Mouse (Mus musculus) heart, postnatal 0 days (tissue): ENCODE results near the gene Reln. TPM values are rescaled to one million over a fixed set of nuclear protein-coding genes. Genes with fewer than 3 reads are reported as not detected.

Source experiments
- ATAC-seq: fragments of 200-750 bp; cut with Nextera tagmentation; 2 replicates; pipeline ENCODE4 v1.8.0; 2017; ENCODE audit warnings: low read depth, moderate number of reproducible peaks, moderate library complexity; ENCODE audit not compliant: insufficient read depth
- DNase-seq: peaks from one replicate; pipeline ENCODE4 v3.0.0-alpha.2; 2016; ENCODE audit warnings: low spot score
- H3K27ac ChIP-seq: fragments of 300-500 bp; sonication (generic); 2 replicates; pipeline ENCODE4 v1.5.1; 2014; ENCODE audit warnings: low read depth, mild to moderate bottlenecking
- H3K27me3 ChIP-seq: fragments of 300-500 bp; sonication (generic); 2 replicates; pipeline ENCODE4 v1.6.1; 2014; ENCODE audit warnings: low read length, mixed read lengths; ENCODE audit not compliant: control insufficient read depth, insufficient read depth
- H3K36me3 ChIP-seq: fragments of 300-500 bp; sonication (generic); replicated peaks from 2 replicates; pipeline ENCODE4 v1.6.1; 2014; ENCODE audit warnings: low read length, mixed read lengths; ENCODE audit not compliant: control insufficient read depth, insufficient read depth
- H3K4me1 ChIP-seq: fragments of 300-500 bp; sonication (generic); 2 replicates; pipeline ENCODE4 v1.6.1; 2014; ENCODE audit warnings: antibody characterized with exemption; ENCODE audit not compliant: control insufficient read depth, insufficient read depth
- H3K4me2 ChIP-seq: fragments of 300-500 bp; sonication (generic); 2 replicates; pipeline ENCODE4 v1.6.1; 2014; ENCODE audit warnings: low read depth, mild to moderate bottlenecking, low read length, moderate library complexity
- H3K4me3 ChIP-seq: fragments of 300-500 bp; sonication (generic); 2 replicates; pipeline ENCODE4 v1.5.1; 2014; ENCODE audit warnings: low read depth, low read length
- H3K9ac ChIP-seq: fragments of 300-500 bp; sonication (generic); replicated peaks from 2 replicates; pipeline ENCODE4 v1.6.1; 2014; ENCODE audit warnings: low read depth, low read length, mixed read lengths
- H3K9me3 ChIP-seq: fragments of 300-500 bp; sonication (generic); replicated peaks from 2 replicates; pipeline ENCODE4 v1.6.1; 2016; ENCODE audit warnings: low read length; ENCODE audit not compliant: control insufficient read depth
- CTCF ChIP-seq: IDR thresholded peaks from 2 replicates; pipeline ENCODE4 v1.5.1; 2016; ENCODE audit warnings: antibody characterized with exemption, control low read depth, low read depth
- EP300 ChIP-seq: IDR thresholded peaks from 2 replicates; pipeline ENCODE4 v1.6.1; 2016; ENCODE audit warnings: antibody characterized with exemption, low read depth
- WGBS: fragments of 180-500 bp; shearing (Covaris S2); extraction: QIAGEN DNeasy Blood & Tissue Kit; methylation state at CpG from one replicate; pipeline ENCODE4 v1.1.7; 2014; 5-methylcytosine and 5-hydroxymethylcytosine counted together
- polyA plus RNA-seq: library from polyadenylated mRNA; unstranded; fragments of >200 nt; fragmentation: Nextera tagmentation; extraction: Ambion mirVana; gene quantifications from 2 replicates; pipeline ENCODE4 v1.2.1, GENCODE M21; 2015
- total RNA-seq: library from RNA; depleted of rRNA; stranded (reverse); fragments of >200 nt; gene quantifications from 2 replicates; pipeline ENCODE4 v1.2.3, GENCODE M21; 2014; ENCODE audit warnings: low replicate concordance

The Reln gene
- total and polyA plus RNA-seq, 2 experiments from 2014 or later: 1.00 to 14.4 TPM

DNA sequence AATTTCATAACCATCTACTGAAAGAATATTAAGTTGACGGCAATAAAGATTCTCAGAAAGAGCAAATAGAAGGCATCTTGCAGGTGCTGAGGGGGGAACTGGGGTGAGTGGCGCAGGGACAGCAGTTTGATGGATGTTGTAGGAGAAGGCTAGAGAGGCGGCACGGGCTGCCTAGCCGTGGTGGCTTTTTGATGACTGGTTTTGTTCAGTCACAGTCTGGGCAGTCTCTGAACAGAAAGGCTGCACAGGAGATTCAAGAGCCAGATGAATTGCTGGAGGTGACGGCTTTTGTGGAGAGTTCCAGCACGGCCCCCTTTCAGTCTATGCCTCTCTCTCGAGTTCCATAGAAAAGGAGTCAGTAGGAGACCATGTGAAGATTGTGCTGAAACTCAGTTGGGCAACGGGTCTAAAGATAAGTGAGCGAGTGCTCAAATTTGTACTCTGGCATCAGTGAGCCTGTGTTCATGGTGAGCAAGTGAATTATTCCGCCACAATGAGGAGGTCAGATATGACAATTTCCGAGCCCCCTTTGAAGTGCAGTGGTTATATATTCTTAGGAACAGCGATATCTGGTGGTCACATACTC lies 409.6 kb downstream of the Reln start:
- no peak overlapping the region for H3K9ac ChIP-seq
- no peaks in the 10 kb centered on the region for H3K36me3 ChIP-seq
- WGBS: 77% methylated on average over 13 of the region's 13 CpGs
- no peak for TF ChIP-seq CTCF
- TF ChIP-seq EP300: no peak
- no peaks in the 10 kb centered on the region for H3K27me3 ChIP-seq
- no peak overlapping the region for H3K4me2 ChIP-seq
- H3K4me1 ChIP-seq: no peaks in the 10 kb centered on the region
- H3K27ac ChIP-seq: no peak overlapping the region
- H3K9me3 ChIP-seq: no peaks in the 10 kb centered on the region
- H3K4me3 ChIP-seq: no peak overlapping the region
- ATAC-seq (no peak), DNase-seq (no peak)

DNA sequence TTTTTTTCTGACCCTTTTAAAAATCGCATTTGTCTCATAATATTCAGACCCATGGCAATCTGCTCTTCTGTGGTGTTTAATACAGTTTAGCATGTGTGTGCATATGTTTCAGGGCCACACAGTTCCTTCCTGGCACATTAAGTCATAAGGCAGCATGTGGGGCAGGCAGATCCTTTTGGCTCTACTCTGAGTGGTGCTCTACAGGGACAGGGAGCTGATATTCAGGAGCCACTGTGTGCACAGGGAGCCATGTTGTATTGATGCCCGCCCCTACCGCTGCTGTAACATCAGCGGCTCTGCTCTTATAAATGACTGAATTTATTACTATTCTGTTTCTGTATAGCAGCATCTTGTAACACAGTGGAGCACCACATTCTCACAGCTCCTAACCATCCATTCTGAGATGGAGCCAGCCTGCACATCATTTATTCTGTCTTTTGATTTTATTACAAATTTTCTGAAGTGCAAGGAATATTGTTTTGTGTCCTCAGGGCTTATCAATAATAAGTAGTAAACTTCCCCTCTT lies 410.3 kb downstream of the Reln start:
- DNase-seq (no peak), ATAC-seq (no peak)
- no peak overlapping the region for H3K4me3 ChIP-seq
- H3K4me1 ChIP-seq: no peaks in the 10 kb centered on the region
- H3K27me3 ChIP-seq: no peaks in the 10 kb centered on the region
- H3K9me3 ChIP-seq: no peaks in the 10 kb centered on the region
- no peak overlapping the region for H3K4me2 ChIP-seq
- TF ChIP-seq CTCF: no peak
- TF ChIP-seq EP300: no peak
- 90% methylated on average over 4 of the region's 4 CpGs for WGBS
- no peak overlapping the region for H3K9ac ChIP-seq
- H3K36me3 ChIP-seq: no peaks in the 10 kb centered on the region
- no peak overlapping the region for H3K27ac ChIP-seq

DNA sequence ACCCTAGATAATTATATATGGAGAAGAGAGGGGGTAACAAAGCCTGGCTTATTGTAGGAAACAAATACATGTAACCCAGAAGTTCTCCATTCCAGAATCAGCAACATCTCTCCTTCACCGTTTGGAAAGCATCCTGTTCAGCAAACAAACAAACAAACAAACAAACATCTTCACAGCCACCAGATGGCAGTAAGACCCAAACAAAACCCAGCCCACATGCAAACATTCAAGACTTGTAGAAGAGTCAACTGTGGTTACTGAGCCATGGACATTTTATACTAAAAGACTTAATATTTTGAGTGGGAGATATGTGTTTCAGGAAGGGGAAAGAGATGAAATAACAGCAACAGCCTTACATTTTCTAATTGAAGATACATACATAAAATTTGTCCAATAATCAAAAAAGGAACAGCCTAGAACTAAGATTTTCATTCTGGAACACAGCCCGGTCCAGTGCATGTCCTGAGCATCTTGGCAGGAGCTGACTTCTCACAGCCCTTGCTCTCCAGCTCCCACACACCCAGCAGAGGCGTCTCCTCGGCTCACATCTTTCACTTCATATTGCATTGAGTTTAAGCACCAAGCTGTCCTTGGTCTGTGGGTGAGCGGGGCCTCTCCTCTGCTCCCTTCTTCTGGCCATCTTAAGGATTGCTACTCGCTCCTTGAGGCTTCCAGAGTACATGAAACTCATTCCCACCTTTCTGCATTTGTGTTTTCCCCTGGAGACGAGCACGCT lies 411.0 kb downstream of the Reln start:
- no peak for ATAC-seq
- no peak overlapping the region for H3K4me2 ChIP-seq
- 63% methylated on average over 8 of the region's 8 CpGs for WGBS
- no peaks in the 10 kb centered on the region for H3K27me3 ChIP-seq
- H3K9me3 ChIP-seq: no peaks in the 10 kb centered on the region
- no peak for DNase-seq
- no peaks in the 10 kb centered on the region for H3K36me3 ChIP-seq
- TF ChIP-seq EP300 (no peak), CTCF (peak; percentile 46)
- no peaks in the 10 kb centered on the region for H3K4me1 ChIP-seq
- H3K4me3 ChIP-seq: no peak overlapping the region
- H3K9ac ChIP-seq: no peak overlapping the region
- H3K27ac ChIP-seq: no peak overlapping the region

DNA sequence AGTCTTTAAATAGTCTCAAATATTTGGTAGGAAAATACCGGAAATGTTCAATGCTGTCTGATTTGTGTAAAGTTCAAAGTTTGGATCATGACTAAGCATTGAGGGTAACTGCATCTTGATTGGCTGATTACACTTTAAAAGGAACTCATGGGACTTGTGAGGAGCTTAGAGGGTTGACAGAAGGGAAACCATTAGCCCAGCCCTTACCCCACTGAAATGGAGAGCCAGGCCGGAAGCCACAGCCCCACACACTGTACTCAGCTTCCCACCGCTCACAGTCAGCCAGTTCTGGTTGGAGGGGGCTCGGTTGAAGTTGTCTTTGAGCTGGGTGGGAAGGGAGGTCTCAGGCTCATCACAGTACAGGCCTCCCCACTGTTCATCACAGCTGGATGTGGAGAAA lies 413.4 kb downstream of the Reln start:
- H3K4me3 ChIP-seq: no peak overlapping the region
- no peaks in the 10 kb centered on the region for H3K27me3 ChIP-seq
- H3K36me3 ChIP-seq: no peaks in the 10 kb centered on the region
- no peak overlapping the region for H3K9ac ChIP-seq
- TF ChIP-seq CTCF (no peak), EP300 (no peak)
- H3K27ac ChIP-seq: no peak overlapping the region
- H3K9me3 ChIP-seq: no peaks in the 10 kb centered on the region
- no peaks in the 10 kb centered on the region for H3K4me1 ChIP-seq
- ATAC-seq: no peak
- no peak for DNase-seq
- no peak overlapping the region for H3K4me2 ChIP-seq
- 72% methylated on average over 4 of the region's 4 CpGs for WGBS

DNA sequence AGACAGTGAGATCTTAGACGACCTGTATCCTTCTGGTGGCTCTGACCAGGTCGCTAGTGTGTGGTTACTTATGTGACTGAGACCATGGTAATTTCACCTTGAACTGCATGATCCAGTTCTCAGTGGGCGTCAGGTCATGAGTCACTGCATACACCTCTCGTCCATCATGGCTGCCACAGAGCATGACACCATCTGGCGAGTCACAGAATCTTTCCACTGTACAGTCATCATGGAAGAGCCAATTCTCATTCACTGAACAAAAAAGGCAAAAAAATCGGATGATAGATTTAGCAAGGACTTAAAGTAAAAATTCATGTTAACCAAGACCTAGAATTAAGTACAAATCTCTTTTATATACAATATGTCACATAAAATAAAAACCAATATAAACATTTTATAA lies 424.2 kb downstream of the Reln start:
- no peaks in the 10 kb centered on the region for H3K9me3 ChIP-seq
- no peak overlapping the region for H3K4me2 ChIP-seq
- H3K27me3 ChIP-seq: no peaks in the 10 kb centered on the region
- no peaks in the 10 kb centered on the region for H3K36me3 ChIP-seq
- H3K4me3 ChIP-seq: no peak overlapping the region
- H3K4me1 ChIP-seq: no peaks in the 10 kb centered on the region
- TF ChIP-seq CTCF (no peak), EP300 (no peak)
- no peak overlapping the region for H3K27ac ChIP-seq
- ATAC-seq (no peak), DNase-seq (no peak)
- no peak overlapping the region for H3K9ac ChIP-seq
- WGBS: 71% methylated on average over 6 of the region's 6 CpGs
